Mouse (Mus musculus) gastrocnemius, adult 8-10 months (tissue): ENCODE data around the gene Tdrd7. TPM values are rescaled to one million over a fixed set of nuclear protein-coding genes. Genes with fewer than 3 reads are reported as not detected.

ENCODE experiments used
- DNase-seq, 2 experiments: peaks; one replicate each; pipeline ENCODE4 v3.0.0; 2022; ENCODE audit warnings: low spot score in 2 of 2
- total RNA-seq, 4 experiments: library from RNA; stranded (reverse); gene quantifications; 2 replicates each; pipeline ENCODE4 v1.2.4; 2022

The Tdrd7 gene
- total RNA-seq, 4 experiments from 2014 or later: 8.7 to 12.7 (median 9.5) TPM

DNA sequence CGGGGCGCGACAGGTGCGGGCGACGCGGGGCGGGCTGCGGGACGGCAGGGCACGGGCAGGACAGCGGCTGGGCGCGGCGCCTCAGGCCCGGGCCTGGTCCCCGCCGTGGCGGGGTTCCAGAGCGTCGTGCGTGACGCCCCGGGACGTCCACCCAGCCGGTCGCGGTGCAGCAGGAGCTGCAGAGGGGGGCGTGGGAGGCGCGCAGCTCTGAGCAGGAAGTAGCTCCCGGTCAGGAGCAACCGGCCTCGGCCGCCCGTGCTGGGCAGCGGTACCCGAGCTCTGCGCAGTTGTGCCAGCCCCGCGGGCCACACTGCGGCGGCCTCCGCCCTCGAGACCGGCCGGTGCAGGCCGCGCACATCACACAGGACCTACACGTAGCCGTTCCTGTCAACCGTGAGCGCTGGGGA lies 7.3 kb downstream of the Tdrd7 start:
- DNase-seq: no peak

DNA sequence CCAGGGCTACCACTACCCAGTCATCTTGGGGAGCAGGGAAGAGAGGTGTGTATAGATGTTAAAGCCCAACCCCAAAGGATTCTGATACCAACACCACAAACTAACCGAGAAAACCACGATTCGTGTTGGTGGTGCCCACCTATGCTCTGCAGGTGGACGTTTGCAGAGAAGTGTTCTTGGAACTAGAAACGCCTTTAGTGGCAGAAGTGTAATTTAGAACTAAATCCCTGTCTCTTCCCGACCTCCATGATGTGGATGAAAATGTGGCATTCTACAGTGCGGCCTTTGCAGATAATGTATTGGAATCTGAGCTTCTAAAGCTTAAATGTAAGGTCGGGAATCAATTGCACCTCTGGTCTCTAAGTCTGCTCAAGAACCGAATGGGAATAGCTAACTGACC lies 7.8 kb downstream of the Tdrd7 start:
- no peak for DNase-seq

DNA sequence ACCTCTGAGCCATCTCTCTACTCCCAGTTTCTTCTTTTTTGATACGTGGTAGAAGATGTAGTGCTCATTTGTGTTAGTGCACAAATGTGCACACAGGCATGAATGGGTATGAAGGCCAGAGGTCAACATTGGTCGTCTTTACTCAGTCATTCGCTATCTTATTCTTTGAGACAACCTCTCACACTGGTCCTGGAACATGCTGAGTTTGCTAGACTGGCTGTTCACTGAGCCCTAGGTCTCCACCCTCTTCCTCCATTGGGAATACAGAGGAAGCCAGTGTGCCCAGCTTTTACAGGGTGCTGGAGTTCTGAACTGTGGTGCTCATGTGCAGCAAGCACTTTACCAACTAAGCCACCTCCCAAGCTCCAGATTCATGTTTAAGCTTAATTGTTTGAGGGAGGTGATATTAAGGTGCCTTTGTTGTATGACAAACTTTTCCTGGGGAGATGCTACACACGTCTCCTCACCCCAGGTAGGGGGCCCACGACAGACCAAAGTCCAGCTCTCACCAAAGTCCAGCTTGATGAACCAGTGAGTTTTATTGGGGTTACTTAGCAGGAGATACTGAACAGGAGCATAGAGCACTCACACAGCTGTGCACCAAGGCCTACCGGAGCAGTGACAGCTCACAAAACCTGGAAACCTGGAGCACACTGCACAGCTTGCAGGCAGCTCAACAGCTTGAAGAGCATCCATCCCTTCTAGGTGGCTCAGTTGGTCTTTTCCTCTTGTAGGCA lies 12.0 kb downstream of the Tdrd7 start:
- no peak for DNase-seq

- DNase-seq: no peak
Measured at GRCm38 (mm10) chr4:45979916-45980315, 14.8 kb downstream of the Tdrd7 start.

GRCm38 (mm10) chr4:45981054-45981453 lies 15.9 kb downstream of the Tdrd7 start:
- no peak for DNase-seq

GRCm38 (mm10) chr4:45990427-45991135 lies 25.4 kb downstream of the Tdrd7 start:
- DNase-seq: no peak

- no peak for DNase-seq
Measured at GRCm38 (mm10) chr4:45998536-45998935, 33.4 kb downstream of the Tdrd7 start.

GRCm38 (mm10) chr4:46008142-46008793 lies 43.1 kb downstream of the Tdrd7 start:
- no peak for DNase-seq

GRCm38 (mm10) chr4:46011698-46012097 lies 46.6 kb downstream of the Tdrd7 start:
- DNase-seq: no peak

- no peak for DNase-seq
Measured at GRCm38 (mm10) chr4:46015605-46016004, 50.5 kb downstream of the Tdrd7 start.

DNA sequence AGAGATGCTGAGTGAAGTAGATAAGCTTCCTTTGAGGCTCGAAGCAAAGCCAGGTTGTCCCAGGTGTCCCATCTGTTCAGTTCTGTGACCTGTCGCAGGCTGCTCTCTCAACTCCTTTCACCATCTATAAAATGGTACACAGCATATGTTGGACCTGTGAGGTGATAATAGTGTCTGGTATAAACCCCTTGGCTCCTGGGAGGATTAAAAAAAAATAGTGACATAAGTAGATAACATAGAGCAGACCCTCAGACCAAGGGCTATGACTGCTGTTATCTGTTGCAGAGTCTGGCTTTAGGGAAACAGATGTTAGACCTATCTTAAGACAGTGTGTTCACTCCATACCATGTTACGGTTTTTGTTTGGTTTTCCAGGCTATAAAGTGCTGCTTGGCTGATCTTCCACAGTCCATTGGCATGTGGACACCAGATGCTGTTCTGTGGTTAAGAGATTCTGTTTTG lies 57.9 kb downstream of the Tdrd7 start:
- DNase-seq: no peak

GRCm38 (mm10) chr4:46025893-46026292 lies 60.8 kb downstream of the Tdrd7 start:
- no peak for DNase-seq

DNA sequence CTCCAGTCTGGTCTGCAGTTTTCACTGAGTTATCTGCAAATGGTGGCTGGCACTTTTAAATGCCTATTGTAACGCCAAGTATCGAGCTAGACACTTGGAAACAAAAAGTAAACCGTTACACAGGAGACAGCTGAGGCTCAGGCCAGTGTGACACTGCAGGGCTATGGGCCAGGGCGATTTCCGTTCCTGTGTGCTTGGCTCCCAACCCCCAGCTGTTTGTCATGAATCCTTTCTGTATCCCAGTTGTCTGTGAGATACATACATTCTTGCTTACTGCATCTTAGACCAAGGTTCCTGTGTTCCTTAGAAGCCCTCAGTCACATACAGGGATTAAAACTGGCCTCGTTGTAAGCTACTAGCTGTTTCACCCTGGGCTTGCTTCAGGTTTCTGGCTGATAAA lies 63.1 kb downstream of the Tdrd7 start:
- no peak for DNase-seq

GRCm38 (mm10) chr4:46028781-46029180 lies 63.6 kb downstream of the Tdrd7 start:
- no peak for DNase-seq

DNA sequence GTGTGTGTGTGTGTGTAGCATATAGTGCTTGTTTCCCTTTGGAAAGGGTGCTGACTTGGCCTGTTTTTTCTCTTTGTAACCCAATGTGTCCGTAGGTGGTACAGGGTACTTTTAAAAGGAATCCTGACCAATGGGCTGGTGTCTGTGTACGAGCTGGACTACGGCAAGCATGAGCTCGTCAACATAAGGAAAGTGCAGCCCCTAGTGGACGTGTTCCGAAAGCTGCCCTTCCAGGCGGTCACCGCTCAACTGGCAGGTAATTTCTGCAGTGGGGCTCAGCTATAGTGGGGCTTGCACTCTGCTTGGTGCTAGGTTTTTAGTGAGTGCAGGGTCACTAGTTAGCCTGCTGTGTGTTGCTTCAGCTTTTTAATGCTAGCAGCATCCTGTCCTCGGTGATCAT lies 64.4 kb downstream of the Tdrd7 start:
- no peak for DNase-seq

DNA sequence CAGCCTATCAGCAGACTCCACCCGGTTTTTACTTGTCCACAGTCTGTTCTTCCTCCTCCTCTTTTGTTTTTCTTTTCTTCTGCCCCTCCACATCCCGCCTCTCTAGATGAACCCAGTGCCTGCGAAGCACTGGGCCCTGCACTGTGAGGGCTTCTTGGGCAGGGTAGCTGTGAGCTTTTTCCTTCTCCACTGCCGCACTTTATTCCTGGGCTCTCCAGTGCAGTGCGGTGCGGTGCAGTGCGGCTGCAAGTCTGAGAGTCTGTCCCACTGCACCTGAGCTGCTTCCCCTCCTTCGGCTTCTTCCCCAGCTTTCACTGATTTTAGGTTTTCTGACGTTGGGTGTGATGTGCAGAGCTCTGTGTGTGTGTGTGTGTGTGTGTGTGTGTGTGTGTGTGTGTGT lies 67.3 kb downstream of the Tdrd7 start:
- no peak for DNase-seq

- no peak for DNase-seq
Measured at GRCm38 (mm10) chr4:46033197-46033596, 68.1 kb downstream of the Tdrd7 start.

DNA sequence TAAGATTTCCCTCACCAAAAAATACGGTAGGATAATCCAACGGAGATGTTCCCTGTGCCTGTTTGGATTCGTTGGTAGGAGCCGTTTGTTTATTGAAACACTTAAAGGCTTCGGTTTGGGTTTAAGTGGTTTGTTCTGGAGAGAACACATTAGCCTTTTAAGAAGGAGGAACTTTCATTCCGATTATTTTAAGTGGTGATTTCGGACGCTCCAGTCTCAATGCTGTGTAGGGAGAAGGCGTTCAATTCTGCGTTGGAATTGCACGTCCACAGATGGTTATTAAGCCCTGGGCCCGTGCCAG lies 73.4 kb downstream of the Tdrd7 start:
- no peak for DNase-seq

DNA sequence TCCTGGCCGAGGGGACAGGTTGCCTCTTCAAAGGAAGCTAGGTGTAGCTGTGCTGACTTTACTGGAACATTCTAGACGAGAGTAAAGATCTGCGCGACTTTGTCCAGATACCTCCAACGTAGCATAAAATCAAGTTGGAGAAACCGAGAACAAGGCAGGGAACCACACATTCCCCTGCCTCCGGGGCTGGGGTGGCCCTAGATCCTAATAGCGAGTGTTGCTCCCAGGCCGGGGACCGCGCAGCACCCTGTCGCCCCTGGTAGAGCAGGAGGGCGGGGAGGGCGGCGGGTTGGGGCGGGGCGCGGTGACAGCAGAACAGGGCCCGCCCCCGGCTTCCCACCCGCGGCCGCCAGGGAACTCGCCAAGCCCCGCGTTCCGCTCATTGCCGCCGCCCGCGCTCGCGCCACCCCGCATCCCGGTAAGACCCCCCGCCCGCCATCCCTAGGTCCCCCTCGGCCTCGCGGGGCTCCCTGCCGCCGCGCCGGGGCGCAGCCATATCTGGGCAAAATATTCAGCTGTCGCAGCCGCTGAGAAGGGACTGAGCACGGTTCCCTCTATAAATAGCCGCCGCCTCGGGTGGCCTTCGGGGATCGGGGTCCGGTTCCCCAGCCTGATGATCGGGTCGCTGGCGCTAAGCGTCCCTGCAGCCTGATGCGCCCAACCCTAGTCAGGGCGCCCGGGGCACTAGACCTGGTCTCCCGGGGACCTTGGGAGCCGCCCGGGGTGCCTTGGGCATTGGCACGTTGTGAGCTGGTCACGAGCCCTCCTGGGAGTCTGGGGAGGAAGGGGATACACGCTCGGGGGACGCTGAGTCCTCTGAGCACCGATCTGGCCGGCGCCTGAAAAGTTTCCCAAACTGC lies 74.0 kb downstream of the Tdrd7 start, which contains the start of gene Tmod1:
TSS of gene Tmod1 (plus strand) at position 44 of the 860 bp plus-strand sequence.
- peak; percentile 67 to 69 for DNase-seq

DNA sequence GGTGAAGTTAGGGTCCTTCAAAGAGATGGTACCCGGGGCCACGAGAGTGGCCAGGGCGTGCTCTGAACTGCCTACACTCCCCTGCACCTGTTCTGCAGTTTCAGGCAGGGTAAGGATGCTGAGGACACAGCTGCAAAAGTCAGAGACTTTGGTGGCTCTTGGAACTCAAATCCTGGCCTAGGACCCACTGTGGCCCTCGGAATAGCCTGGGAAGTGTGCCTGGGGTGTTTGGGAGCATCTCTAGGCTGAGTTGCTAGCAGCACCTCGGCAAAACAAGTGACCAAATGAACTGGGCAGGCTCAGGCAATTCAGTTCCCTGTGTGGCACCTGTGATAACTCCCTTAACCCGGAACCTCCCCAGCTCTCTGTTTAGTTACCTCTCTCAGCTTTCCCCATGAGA lies 74.8 kb downstream of the Tdrd7 start:
- DNase-seq: no peak

DNA sequence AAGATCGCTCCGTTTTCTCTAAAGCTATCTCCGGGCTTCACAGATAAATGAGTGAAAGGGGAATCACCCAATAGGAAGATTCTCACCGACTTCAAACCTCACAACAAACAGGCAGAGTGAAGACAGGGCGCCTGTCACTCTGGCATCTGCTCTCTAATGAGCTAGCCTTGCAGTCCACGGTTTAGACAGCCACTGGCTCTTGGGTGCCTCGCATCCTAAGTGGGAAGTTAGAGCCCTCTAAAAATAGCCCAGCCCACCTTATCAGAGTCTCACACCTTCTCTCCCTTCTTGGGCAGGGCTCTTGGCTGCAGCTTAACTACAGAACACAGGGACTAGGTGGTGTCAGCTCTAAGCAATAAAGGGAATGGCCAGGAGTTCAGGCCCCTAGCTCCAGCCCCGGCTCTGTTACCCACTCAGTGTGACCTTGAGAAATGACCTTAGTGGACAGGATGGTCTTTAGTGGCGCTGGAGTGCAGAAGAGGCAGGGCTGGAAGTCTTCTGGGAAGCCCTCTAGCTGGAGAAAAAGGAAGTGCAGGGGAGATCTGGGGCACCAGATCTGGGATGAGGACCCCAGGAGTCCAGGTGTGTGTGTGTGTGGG lies 75.6 kb downstream of the Tdrd7 start:
- DNase-seq: no peak
